Mouse (Mus musculus): ENCODE measurements around the gene Gm3880. TPM values are rescaled to one million over a fixed set of nuclear protein-coding genes. Genes with fewer than 3 reads are reported as not detected.
"Not testable (repeated sequence)": the region's sequence is repeated elsewhere in the genome, so short reads cannot be mapped to it uniquely, and the experiment has no call there.

Gene Gm3880
- not detected in 2 replicates for polyA plus RNA-seq (2012; rRNA removed)

GRCm38 (mm10) chrX:102686872-102687271 is at the start of gene Gm3880:
TSS of gene Gm3880 (minus strand) at chrX:102686972.
- DNase-seq; H3K4me1 ChIP-seq (ENCODE audit: control insufficient read depth, insufficient read depth, low read length); H3K4me3 ChIP-seq (replicated peaks; ENCODE audit: extremely low read depth, low read depth, low read length): not testable (repeated sequence)
- WGBS, result 89% methylated on average over 5 of the region's 5 CpGs

GRCm38 (mm10) chrX:102724226-102724625 is 37.5 kb upstream of the Gm3880 start:
- not testable (repeated sequence) for H3K4me3 ChIP-seq (replicated peaks; ENCODE audit: extremely low read depth, low read depth, low read length); DNase-seq; H3K4me1 ChIP-seq (ENCODE audit: control insufficient read depth, insufficient read depth, low read length)
- WGBS, result 89% methylated on average over 6 of the region's 6 CpGs

DNA sequence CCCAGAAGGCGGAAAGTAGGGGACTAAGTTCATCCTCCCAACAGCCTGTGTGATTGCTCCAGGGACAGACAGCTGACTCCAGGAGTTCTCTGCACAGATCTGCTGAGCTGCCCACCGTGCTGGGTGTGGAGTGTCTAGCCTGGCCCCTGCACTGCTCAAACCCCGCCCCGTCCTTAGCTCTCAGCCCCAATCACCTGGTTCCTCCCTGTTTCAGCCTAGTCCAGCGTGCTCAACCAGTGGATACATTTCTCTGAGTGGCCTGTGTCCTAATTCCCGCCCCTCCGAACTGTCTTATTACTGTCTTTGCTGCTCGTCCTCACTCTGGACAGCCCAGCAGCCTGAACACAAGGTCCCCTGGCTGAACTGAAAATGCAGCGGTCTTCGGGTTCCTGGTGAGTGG is 20.8 kb upstream of the Gm3880 start, which contains the start of the genes Gm9112 and Dmrtc1b:
Gene Gm9112, minus strand, starts transcription at position 101 of the 400 bp plus-strand sequence.
Gene Dmrtc1b, plus strand, starts transcription at position 331 of the 400 bp plus-strand sequence.
- H3K4me3 ChIP-seq (replicated peaks; ENCODE audit: extremely low read depth, low read depth, low read length); DNase-seq; H3K4me1 ChIP-seq (ENCODE audit: control insufficient read depth, insufficient read depth, low read length): not testable (repeated sequence)
- 85% methylated on average over 9 of the region's 10 CpGs for WGBS

DNA sequence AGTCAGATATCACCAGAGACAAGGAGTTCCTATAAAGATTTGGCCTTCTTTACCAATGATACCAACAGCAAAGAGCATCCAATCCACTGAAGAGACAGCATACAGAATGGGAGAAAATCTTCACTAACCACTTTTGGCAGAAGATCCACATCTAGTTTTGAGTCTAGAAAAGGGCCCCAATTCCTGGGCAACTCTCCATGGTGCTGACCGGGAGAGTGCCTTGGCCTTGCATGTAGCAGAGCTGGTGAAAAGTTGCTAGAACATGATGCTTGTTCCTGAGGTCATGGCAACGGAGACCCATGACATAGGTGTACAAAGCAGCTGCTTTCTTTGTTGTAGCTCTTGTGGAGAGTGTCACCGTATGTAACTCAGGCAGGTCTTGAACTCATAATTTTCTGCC is 13.9 kb upstream of the Gm3880 start:
- not testable (repeated sequence) for DNase-seq; H3K4me1 ChIP-seq (ENCODE audit: control insufficient read depth, insufficient read depth, low read length); H3K4me3 ChIP-seq (replicated peaks; ENCODE audit: extremely low read depth, low read depth, low read length)
- 75% methylated on average over 3 of the region's 3 CpGs for WGBS

DNA sequence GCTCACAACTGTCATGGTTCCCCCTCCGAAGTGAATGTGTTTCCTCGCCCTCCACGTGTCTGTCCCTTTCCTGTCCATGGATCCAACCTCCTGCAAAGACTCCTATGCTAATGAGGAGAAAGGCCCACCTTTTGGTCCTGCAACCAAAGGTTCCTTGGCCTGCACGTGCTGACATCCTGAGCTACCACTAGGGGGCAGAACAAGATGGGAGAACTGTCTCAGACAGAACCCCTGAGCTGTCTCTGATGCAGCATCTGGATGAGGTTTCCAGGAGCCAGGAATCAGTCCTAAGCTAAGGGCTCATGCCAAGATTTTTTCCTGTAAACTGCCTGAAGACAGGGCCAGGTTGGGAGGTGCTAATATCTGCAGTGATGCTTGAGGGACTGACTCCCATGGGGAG is 2.5 kb upstream of the Gm3880 start:
- not testable (repeated sequence) for DNase-seq; H3K4me1 ChIP-seq (ENCODE audit: control insufficient read depth, insufficient read depth, low read length); H3K4me3 ChIP-seq (replicated peaks; ENCODE audit: extremely low read depth, low read depth, low read length)
- TF ChIP-seq CTCF (IDR thresholded peaks at IDR 0.05; ENCODE audit: insufficient read depth, low read length), result 0 out of 2 replicates have a peak, but pooled peaks have one; percentile 7
- 27% methylated on average over 4 of the region's 4 CpGs for WGBS

DNA sequence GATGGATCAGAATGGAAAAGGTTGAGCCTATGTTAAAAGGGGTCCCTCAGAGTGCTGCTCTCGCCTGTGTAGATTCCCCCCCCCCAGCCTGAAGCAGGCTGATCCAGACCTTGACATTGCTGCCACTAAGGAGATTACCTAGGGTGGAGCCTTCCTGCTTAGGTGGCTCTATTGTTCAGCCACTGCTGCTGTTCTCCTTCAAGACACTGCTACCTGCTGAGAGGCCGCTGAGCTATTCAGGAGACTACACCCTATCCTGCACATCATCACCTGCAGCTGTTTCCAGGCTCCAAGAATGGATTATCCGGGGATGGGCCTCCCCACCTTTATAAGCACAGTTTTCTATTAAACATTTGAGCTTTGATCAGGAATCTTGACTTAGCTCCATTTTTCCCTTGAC is 2.1 kb downstream of the Gm3880 start:
- DNase-seq; H3K4me1 ChIP-seq (ENCODE audit: control insufficient read depth, insufficient read depth, low read length); H3K4me3 ChIP-seq (replicated peaks; ENCODE audit: extremely low read depth, low read depth, low read length): not testable (repeated sequence)
- whole genome bisulfite sequencing, result 58% methylated on average over 3 of the region's 3 CpGs

DNA sequence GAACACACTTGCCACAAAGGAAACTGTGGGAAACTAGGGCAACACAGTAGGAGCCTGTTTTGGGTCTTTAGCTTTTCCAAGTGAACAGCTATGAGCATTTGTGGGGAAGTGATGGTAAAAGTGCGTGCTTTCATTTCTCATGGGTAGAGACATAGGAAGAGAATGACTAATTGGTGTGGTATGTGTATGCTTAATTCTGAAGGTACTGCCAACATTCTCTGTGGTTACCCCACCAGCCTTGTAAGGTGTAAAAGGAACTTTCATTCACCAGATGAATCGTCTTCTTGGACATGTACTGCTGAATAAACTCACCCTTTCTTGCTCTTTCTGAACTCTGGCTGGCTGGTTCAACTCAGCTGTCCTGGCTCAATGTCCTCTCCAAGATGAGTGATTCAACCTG is 20.1 kb downstream of the Gm3880 start:
- no peak for DNase-seq
- TF ChIP-seq CTCF (IDR thresholded peaks at IDR 0.05; ENCODE audit: insufficient read depth, low read length) (no peak), POLR2A (IDR thresholded peaks at IDR 0.05; ENCODE audit: borderline replicate concordance, extremely low read depth, low read depth, low read length) (no peak)
- WGBS, result 54% methylated on average over 2 of the region's 2 CpGs

GRCm38 (mm10) chrX:102660712-102661111 is 26.1 kb downstream of the Gm3880 start:
- Histone ChIP-seq H3K4me1 (ENCODE audit: control insufficient read depth, insufficient read depth, low read length) (no peaks in the 10 kb centered on the region), H3K4me3 (replicated peaks; ENCODE audit: extremely low read depth, low read depth, low read length) (no peak overlapping the region)
- TF ChIP-seq CTCF (IDR thresholded peaks at IDR 0.05; ENCODE audit: insufficient read depth, low read length), result no peak
- TF ChIP-seq POLR2A (IDR thresholded peaks at IDR 0.05; ENCODE audit: borderline replicate concordance, extremely low read depth, low read depth, low read length), result no peak
- DNase-seq, result no peak
- WGBS, result 32% methylated on average over 3 of the region's 3 CpGs

More for the DNA sequence above, 20.1 kb downstream of the Gm3880 start:
- Histone ChIP-seq H3K4me3 (replicated peaks; ENCODE audit: extremely low read depth, low read depth, low read length) (no peak overlapping the region), H3K4me1 (ENCODE audit: control insufficient read depth, insufficient read depth, low read length) (no peaks in the 10 kb centered on the region)

- 88% methylated on average over 1 of the region's 1 CpGs for WGBS
- no peak for TF ChIP-seq CTCF (IDR thresholded peaks at IDR 0.05; ENCODE audit: insufficient read depth, low read length)
- TF ChIP-seq POLR2A (IDR thresholded peaks at IDR 0.05; ENCODE audit: borderline replicate concordance, extremely low read depth, low read depth, low read length), result no peak
- DNase-seq, result no peak
Measured at GRCm38 (mm10) chrX:102645691-102646090, 41.1 kb downstream of the Gm3880 start.

DNA sequence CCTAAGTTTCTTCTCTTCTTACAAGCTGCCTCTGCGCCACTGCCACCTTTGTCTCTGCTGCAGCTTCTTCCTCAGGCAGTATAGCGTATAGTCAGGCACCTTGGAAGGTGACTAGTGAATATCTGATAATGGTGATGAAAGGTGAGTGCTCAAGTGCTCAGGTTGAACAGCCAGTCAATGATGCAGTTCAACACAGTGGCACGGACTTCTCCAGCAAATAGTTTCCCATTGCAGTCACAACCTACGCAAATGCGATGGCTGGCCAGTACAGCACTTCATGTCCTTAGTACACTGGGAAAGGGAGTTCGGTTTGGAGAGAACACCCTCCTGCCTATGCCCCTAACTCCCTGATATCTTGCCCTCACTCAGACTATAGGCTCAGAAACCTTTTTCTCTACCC is 41.6 kb downstream of the Gm3880 start:
- Histone ChIP-seq H3K4me1 (ENCODE audit: control insufficient read depth, insufficient read depth, low read length) (no peaks in the 10 kb centered on the region), H3K4me3 (replicated peaks; ENCODE audit: extremely low read depth, low read depth, low read length) (no peak overlapping the region)
- TF ChIP-seq POLR2A (IDR thresholded peaks at IDR 0.05; ENCODE audit: borderline replicate concordance, extremely low read depth, low read depth, low read length) (no peak), CTCF (IDR thresholded peaks at IDR 0.05; ENCODE audit: insufficient read depth, low read length) (no peak)
- 57% methylated on average over 6 of the region's 6 CpGs for WGBS
- peak; percentile 4 for DNase-seq

More at GRCm38 (mm10) chrX:102645691-102646090, 41.1 kb downstream of the Gm3880 start:
- no peak overlapping the region for H3K4me3 ChIP-seq (replicated peaks; ENCODE audit: extremely low read depth, low read depth, low read length)
- no peaks in the 10 kb centered on the region for H3K4me1 ChIP-seq (ENCODE audit: control insufficient read depth, insufficient read depth, low read length)

DNA sequence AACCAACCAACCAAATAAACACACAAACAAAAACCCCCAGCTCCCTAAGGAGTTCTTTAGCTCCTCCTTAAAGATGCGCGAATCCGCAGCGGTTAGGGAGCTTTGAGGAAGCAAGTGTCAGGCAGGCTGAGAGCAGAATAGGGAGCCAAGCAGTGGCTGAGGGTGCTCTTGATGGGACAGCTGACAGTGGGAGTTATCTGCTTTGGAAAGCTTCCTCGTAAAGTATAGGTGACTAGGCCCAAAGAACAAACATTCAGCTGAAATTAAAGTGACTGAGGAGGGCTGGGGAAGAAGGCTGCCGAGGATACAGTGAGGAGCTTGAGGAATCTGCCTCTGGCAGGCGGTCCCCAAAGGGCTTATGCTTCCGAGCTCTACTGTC is 42.2 kb downstream of the Gm3880 start:
- DNase-seq, result no peak
- Histone ChIP-seq H3K4me3 (replicated peaks; ENCODE audit: extremely low read depth, low read depth, low read length) (peak overlapping the region; percentile 58), H3K4me1 (ENCODE audit: control insufficient read depth, insufficient read depth, low read length) (no peaks in the 10 kb centered on the region)
- 23% methylated on average over 8 of the region's 8 CpGs for WGBS
- TF ChIP-seq CTCF (IDR thresholded peaks at IDR 0.05; ENCODE audit: insufficient read depth, low read length) (no peak), POLR2A (IDR thresholded peaks at IDR 0.05; ENCODE audit: borderline replicate concordance, extremely low read depth, low read depth, low read length) (no peak)

Measured in lung, adult 2 months (tissue).